Mouse (Mus musculus): Measurements from ENCODE around the gene Rdh19.
"Not testable (repeated sequence)": the region's sequence is repeated elsewhere in the genome, so short reads cannot be mapped to it uniquely, and the experiment has no call there.

Rdh19 gene

GRCm38 (mm10) chr10:127849628-127850027 is at the start of gene Rdh19:
Gene Rdh19, plus strand, starts transcription at chr10:127849928.
- no peak for DNase-seq (ENCODE audit: inconsistent age in 2 of 2, low spot score in 1 of 2)

GRCm38 (mm10) chr10:127800891-127801290 is 48.8 kb upstream of the Rdh19 start, which contains the start of gene Rdh16:
Gene Rdh16, plus strand, starts transcription at chr10:127801152.
- DNase-seq (ENCODE audit: inconsistent age in 2 of 2, low spot score in 1 of 2), result no peak

- DNase-seq (ENCODE audit: inconsistent age in 2 of 2, low spot score in 1 of 2), result no peak
Observed at GRCm38 (mm10) chr10:127801612-127802011, 48.1 kb upstream of the Rdh19 start.

DNA sequence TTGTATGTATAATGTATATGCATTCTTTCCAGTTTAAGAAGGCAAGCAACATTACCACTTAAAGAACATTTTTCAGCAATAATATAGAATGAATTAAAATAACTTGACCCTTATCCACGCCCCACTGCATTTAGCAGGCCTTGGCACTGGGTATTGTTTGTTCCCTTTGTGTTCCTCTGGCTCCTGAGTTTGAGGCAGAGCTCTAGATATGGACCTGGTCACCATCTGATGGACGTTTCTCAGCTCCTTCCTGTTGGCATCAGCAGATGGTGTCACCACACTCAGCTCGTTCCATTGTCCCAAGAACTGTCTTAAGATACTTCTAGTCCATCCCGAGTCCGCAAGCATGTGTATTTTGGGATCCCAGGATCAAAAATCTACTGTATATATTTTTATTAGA is 47.5 kb upstream of the Rdh19 start:
- DNase-seq (ENCODE audit: inconsistent age in 2 of 2, low spot score in 1 of 2), result no peak

DNA sequence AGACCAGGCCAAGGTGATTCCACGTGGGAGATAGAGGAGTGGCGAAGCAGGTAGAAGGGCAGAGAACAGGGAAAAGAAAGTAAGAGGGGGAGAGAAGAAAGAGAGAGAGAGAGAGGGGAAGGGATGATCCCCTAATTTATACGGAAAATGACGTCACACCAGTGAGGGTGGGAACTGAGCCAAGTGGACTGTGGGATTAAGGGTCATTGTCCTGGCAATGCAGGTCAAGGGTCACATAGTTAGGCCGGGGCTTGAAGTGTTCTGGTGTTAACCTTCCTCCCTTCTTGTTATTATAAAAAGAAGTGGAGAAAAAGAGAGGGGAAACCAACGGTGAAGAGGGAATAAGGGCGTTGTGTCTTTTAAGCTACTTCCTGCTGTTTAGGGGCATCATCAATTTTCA is 45.3 kb upstream of the Rdh19 start:
- DNase-seq (ENCODE audit: inconsistent age in 2 of 2, low spot score in 1 of 2), result no peak

- no peak for DNase-seq (ENCODE audit: inconsistent age in 2 of 2, low spot score in 1 of 2)
Observed at GRCm38 (mm10) chr10:127815888-127816287, 33.8 kb upstream of the Rdh19 start.

DNA sequence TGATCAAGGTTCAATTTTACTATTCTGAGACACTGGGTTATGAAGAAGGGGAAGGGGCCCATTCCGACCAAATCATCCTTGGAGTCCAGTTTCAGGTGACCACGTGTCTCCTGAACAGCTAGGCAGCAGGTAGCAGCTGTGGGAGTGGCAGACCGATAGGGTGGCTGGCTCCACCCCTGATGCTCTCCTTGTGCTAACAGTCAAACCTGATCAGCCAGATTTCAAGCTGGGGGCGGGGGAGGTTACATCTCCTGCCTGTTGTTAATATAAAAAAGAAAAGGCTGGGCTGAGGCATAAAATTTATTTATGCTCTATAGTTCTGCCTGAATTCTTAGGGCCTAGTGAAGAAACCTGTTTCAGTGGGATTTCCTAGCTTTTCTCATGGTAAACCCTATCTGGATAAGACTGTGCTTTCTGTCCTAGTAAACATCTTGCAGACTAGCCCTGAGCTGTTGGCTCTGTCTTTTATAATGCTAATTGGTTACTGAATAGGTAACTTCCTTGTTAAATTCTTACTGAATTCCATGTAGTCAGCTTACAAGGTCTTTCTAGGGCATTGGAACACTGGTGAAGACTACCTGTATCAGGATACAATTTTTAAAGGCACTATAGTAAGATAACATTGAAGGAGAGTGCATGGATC is 32.3 kb upstream of the Rdh19 start:
- DNase-seq (ENCODE audit: inconsistent age in 2 of 2, low spot score in 1 of 2), result not testable (repeated sequence)

GRCm38 (mm10) chr10:127821806-127822205 is 27.9 kb upstream of the Rdh19 start:
- DNase-seq (ENCODE audit: inconsistent age in 2 of 2, low spot score in 1 of 2), result not testable (repeated sequence)

DNA sequence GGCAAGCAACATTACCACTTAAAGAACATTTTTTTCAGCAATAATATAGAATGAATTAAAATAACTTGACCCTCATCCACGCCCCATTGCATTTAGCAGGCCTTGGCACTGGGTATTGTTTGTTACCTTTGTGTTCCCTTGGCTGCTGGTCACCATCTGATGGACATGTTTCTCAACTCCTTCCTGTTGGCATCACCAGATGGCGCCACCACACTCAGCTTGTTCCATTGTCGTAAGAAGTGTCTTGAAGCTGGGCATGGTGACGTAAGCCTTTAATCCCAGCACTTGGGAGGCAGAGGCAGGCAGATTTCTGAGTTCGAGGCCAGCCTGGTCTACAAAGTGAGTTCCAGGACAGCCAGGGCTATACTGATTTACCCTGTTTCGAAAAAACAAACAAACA is 24.3 kb upstream of the Rdh19 start:
- peak; percentile 27 to 62 for DNase-seq (ENCODE audit: inconsistent age in 2 of 2, low spot score in 1 of 2)

GRCm38 (mm10) chr10:127829121-127829520 is 20.6 kb upstream of the Rdh19 start:
- no peak for DNase-seq (ENCODE audit: inconsistent age in 2 of 2, low spot score in 1 of 2)

DNA sequence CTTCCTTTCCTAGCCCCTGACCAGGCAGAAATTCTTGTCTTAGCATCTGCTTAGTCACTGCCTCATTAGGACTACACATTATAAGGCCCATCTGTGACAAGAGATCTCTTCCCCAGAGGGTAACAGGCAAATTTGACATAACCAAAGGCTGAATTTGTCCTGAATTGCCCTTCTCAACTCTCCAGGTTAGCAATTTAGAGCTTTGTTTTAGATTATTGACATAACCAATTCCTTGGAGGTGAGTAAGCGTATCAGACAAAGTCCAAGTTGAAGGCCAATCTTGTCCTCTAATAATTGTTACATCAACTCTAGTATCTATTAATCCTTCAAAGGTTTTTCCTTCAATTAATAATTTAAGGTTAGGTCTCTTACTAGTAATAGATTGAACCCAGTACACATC is 15.5 kb upstream of the Rdh19 start:
- DNase-seq (ENCODE audit: inconsistent age in 2 of 2, low spot score in 1 of 2), result not testable (repeated sequence)

GRCm38 (mm10) chr10:127835292-127835691 is 14.4 kb upstream of the Rdh19 start:
- DNase-seq (ENCODE audit: inconsistent age in 2 of 2, low spot score in 1 of 2), result no peak

GRCm38 (mm10) chr10:127837793-127838192 is 11.9 kb upstream of the Rdh19 start:
- peak; percentile 65 to 73 for DNase-seq (ENCODE audit: inconsistent age in 2 of 2, low spot score in 1 of 2)

- no peak for DNase-seq (ENCODE audit: inconsistent age in 2 of 2, low spot score in 1 of 2)
Observed at GRCm38 (mm10) chr10:127838539-127838938, 11.2 kb upstream of the Rdh19 start.

DNA sequence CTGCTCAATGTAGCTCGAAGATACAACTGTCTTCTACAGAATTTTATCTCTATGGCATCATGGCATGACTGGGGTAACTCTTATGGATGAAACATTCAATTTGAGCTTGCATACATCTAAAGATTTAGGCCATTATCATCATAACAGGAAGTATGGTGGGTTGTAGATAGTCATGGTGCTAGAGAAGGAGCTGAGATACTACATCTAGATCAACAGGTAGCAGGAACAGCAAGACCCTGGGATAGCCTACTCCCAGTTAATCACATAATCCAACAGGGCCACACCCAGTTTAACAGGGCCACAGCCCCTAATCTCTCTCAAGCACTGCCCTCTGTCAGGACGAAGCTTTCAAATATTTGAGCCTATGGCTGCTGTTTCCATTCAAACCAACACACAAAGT is 9.0 kb upstream of the Rdh19 start:
- no peak for DNase-seq (ENCODE audit: inconsistent age in 2 of 2, low spot score in 1 of 2)

DNA sequence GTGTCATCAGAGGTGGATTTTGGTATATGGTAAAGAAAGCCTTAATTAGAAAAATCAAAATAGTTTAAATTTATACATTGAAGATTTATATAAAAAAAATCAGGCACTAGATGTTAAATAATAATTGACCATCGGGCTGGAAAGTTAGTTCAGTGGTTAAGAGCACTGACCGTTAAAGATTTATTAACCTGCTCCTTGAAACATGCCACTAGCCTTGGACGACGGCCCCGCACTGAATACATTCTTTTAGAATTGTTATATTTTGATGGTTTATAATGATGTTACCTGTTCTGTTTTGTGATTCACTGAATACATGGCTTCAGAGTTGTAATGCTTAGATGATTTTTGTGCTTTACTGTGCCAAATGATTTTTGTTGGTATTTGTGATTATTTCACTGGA is 3.8 kb upstream of the Rdh19 start:
- DNase-seq (ENCODE audit: inconsistent age in 2 of 2, low spot score in 1 of 2), result not testable (repeated sequence)

DNA sequence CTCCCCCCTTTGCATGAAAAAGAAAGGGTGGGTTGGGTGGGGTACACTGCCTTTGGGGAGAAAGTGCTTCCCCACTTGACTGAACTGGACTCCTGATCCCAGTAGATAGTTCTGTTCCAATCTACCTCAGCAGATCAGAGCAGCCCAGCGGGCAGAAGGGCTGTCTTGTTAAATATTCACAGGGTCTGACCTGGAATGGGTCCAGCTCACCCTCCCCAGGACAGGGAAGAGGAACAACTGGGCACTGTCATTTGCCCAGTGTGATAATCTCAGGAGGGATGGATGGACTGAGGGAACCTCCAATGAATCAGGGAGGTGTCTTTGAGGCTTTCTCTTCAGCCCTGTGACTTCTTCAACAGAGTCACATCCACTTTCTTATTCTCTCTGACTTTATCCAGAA is 1.6 kb upstream of the Rdh19 start:
- DNase-seq (ENCODE audit: inconsistent age in 2 of 2, low spot score in 1 of 2), result no peak

DNA sequence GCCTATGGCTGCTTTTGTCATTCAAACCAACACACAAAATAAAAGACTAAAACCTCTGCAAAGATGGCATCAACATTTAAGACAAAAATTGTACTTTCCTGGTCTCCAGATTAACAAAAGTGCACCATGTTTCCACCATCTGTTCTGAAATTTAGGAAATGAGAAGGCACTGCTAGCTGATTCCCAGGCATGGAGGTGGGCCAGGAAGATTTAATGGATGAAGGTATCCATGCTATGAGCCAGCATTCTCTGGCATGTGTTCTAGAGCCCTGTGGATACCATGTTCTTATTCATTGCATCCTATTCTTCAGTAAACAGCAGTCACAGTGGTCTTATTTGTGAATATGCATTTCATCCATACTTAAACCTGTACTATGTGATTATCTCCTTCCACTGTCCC is 6.6 kb downstream of the Rdh19 start:
- DNase-seq (ENCODE audit: inconsistent age in 2 of 2, low spot score in 1 of 2), result no peak

GRCm38 (mm10) chr10:127864931-127865330 is 15.2 kb downstream of the Rdh19 start:
- DNase-seq (ENCODE audit: inconsistent age in 2 of 2, low spot score in 1 of 2), result no peak

DNA sequence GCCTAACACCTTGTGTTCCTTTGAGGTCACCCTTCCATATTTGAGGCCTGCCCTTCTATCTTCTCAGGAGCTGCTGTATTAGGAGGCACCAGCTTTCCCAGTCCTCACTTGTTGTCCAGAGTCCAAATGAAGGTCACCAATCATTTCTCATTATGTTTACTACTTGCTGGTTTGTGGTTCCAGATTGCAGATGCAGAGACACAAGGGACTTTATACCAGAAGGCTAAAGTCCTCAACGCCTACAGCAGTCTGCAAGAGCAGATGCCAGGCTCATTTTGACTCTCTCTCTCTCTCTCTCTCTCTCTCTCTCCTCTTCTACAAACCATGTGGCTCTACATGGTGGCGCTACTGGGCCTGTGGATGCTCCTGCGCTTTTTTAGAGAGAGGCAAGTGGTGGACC is 16.5 kb downstream of the Rdh19 start, which contains the start of gene Rdh16f2:
Gene Rdh16f2, plus strand, starts transcription at position 243 of the 400 bp plus-strand sequence.
- DNase-seq (ENCODE audit: inconsistent age in 2 of 2, low spot score in 1 of 2), result no peak

DNA sequence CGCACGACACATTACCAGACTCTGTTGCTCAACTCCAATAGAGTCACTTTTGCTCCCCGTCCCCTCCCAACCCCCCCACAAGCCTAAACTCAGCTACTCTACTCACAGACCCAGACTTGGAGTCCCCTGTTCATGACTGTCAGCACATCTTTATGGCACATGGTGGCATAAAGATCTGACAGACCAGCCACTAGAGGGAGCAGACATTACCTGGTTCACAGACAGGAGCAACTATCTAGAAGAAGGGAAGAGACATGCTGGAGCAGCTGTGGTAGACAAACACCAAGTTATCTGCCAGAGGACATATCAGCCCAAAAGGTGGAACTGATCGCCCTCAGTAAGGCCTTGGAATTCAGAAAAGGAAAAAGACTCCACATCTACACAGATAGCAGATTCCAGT is 22.8 kb downstream of the Rdh19 start:
- peak; percentile 24 to 72 for DNase-seq (ENCODE audit: inconsistent age in 2 of 2, low spot score in 1 of 2)

DNA sequence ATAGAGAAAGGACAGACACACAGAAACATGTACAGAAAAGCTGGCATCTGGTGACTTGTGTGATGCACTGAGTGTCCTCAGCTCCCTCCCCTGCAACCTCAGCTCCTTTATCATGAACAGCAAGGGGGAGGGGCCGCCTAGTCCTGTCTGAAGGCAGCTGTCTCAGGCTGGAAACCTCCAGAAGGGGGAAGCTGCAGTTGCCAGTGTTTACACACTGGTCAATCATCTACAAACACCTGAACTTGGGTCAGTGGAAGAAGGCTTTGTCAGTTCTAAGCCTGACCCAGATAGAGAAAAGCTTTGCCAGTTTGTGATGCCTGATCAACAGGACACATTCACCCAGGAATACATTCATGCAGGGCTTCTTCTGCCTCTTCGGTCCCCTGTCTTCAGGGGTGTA is 28.0 kb downstream of the Rdh19 start:
- no peak for DNase-seq (ENCODE audit: inconsistent age in 2 of 2, low spot score in 1 of 2)
